Mouse (Mus musculus) gastrocnemius, postnatal 36 days (tissue): ENCODE data around the gene Cuedc1. TPM values are rescaled to one million over a fixed set of nuclear protein-coding genes. Genes with fewer than 3 reads are reported as not detected.
"Not testable (repeated sequence)": the region's sequence is repeated elsewhere in the genome, so short reads cannot be mapped to it uniquely, and the experiment has no call there.

Experiments used
- DNase-seq, 2 experiments: peaks; one replicate each; pipeline ENCODE4 v3.0.0; 2022
- intact Hi-C: fragments of 180-260 bp; cut with DNase I; formaldehyde crosslinking; loops from one replicate; pipeline ENCODE4 v1.15.1; 2025
- total RNA-seq, 2 experiments: library from RNA; stranded (reverse); gene quantifications; 2 replicates each; pipeline ENCODE4 v1.2.3; 2021

Cuedc1 gene
- total RNA-seq, 2 experiments from 2014 or later: 80.3 to 96.9 TPM

DNA sequence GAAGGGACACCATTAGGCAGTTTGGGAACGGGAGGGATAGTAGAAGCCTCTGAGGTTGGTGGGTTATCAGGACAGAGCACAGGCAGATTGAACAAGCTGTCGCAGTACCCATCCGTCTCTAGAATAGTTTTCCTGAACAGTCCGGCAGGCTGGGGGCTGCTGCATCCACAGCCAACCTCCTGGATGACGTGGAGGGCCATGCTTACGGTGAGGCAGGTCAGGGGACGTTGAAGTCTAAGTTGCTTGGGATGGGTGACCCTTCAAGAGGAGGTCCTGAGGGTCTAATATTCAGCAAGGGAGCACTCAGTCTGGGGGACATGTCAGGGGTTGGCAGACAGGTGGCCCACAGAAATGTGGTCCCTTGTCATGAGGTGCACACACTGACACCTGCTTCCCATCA lies 90.8 kb downstream of the Cuedc1 start:
- intact Hi-C loops: loop anchor here (2.0 kb wide), 1 partner anchor 130 kb away; no protein-coding TSS in a partner anchor
- DNase-seq: peak in 1 of 2 experiments; percentile 4

GRCm38 (mm10) chr11:88192595-88192994 lies 94.7 kb downstream of the Cuedc1 start:
- DNase-seq: peak in 1 of 2 experiments; percentile 11
- intact Hi-C loops: no loop called here

DNA sequence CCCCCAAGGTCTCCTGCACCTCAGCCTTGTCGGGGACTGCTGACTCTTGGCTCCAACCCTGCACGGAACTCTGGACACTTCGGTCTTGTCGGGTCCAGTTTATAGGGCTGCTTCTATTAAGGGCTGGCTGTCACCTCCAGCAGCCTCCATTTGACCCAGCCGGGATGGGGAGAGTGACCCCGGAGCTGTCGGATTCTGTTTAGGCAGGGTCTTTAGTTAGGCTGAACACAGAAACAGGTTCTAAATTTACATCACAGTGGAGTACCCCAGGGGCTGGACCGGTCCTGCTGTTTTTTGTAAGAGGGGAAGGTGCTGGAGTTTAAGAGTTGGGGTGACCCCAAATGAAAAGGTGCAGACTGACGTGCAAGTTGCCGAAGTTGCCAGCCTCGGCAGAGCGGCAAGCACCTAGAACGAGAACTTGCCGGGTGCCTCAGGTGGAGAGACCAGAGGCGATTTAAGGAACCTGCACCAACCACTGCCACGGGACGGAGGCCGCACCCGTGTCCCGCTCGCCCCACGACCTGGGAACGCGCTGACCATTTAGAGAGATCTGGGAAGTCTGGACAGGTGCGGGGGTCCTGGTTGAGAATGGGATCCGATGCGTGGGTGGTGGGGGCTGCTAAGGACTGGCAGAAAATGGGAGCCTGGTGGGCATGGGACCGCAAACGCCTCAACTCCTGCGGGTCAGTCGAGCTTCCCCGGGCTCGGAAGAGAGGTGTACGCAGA lies 95.4 kb downstream of the Cuedc1 start:
- intact Hi-C loops: no loop called here
- no peak for DNase-seq

DNA sequence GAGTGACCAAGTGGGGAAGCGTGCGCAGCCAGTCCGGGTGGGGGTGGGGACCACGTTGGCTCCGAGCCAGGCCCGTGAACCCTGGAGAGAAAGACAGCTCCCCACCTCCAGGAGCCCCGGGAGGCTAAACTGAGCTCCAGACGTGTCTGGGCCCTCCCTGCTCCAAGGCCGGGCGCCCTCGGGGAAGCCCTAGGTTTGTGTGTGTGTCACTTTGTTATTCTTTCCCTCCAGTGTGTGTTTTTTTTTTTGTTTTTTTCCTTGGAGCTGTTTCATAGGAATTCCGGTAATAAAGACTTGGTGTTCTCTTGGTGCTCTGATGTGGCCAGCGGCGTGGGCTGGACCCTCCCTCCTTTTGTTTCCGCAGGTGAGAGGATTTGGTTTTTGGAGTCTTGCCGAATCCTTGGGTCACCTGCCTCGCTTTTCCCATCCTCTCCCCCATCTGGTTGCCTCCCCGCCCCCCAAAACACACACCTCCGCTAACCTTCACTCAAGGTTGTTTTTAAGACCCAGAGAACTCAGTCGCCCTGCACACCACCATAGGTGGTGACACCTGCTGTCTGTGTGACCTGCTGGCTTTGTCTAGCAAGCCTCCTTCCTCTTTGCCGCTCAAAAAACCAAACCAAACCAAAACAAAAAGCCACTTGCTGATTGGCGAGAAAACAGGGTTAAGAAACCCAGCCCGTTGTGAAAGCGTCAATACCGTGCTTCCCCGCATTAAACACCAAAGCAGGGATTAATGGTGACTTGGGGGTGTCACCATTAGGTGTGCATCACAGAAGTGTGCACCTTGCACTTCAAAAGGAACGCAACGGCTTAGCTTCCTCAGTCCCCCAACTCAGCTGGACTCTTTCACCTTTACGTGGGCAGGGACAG lies 96.2 kb downstream of the Cuedc1 start:
- intact Hi-C loops: loop anchor here (2.0 kb wide), 1 partner anchor 223 kb away; no protein-coding TSS in a partner anchor
- no peak for DNase-seq

DNA sequence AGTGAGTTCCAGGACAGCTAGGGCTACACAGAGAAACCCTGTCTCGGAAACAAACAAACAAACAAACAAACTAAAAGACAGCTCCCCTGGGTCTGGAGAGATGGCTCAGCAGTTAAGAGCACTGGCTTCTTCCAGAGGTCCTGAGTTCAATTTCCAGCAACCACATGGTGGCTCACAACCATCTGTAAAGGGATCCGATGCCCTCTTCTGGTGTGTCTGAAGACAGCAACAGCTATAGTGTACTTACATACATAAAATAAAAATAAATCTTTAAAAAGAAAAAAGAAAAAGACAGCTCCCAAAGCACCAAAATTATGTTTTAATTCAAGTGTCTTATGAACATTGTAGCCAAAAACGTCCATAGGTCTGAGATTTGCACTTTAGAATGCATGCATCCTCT lies 97.8 kb downstream of the Cuedc1 start:
- intact Hi-C loops: loop anchor here (2.0 kb wide), 2 partner anchors 137 to 225 kb away; no protein-coding TSS in a partner anchor
- not testable (repeated sequence) for DNase-seq

GRCm38 (mm10) chr11:88197153-88197576 lies 99.3 kb downstream of the Cuedc1 start:
- intact Hi-C loops: loop anchor here (2.0 kb wide), 1 partner anchor 138 kb away; no protein-coding TSS in a partner anchor
- no peak for DNase-seq

DNA sequence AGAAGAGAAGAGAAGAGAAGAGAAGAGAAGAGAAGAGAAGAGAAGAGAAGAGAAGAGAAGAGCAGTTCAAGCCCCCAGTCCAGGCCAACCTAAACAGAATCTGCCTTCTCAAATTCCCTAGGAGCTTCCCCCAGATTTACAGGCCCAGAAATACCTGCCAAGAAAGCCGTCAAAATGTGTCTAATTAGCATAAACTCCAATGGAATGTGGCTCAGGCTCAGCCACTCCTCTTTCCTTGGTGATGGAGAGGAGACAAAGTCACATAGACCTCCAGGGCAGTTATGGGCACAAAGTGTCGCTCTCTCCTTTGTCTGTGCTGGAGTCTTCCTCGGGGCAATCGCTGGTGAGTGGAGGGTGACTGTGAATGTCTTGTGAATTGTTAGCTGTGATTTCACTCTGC lies 100.4 kb downstream of the Cuedc1 start:
- no peak for DNase-seq
- intact Hi-C loops: no loop called here

DNA sequence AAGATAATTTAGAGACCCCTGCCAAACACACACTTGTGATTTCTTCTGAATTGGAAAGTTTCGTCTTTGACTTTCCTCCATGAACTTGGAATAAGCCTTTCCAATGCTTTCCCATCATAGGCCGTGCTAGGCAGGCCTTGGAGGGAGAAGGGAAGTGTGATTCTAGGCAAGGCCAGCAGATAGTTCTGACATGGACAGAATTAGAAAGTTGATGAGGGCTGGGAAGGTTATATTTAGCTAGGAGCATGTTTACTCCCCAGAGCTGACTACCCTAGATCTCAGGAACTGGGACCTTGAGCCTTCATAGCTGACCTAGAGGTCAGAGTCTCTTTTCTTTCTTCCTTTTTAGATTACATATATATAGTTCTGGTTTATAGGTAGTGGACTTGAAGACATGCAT lies 103.3 kb downstream of the Cuedc1 start:
- intact Hi-C loops: no loop called here

GRCm38 (mm10) chr11:88202077-88202476 lies 104.2 kb downstream of the Cuedc1 start:
- intact Hi-C loops: no loop called here
- DNase-seq: no peak

More for the DNA sequence above, 103.3 kb downstream of the Cuedc1 start:
- DNase-seq: no peak

DNA sequence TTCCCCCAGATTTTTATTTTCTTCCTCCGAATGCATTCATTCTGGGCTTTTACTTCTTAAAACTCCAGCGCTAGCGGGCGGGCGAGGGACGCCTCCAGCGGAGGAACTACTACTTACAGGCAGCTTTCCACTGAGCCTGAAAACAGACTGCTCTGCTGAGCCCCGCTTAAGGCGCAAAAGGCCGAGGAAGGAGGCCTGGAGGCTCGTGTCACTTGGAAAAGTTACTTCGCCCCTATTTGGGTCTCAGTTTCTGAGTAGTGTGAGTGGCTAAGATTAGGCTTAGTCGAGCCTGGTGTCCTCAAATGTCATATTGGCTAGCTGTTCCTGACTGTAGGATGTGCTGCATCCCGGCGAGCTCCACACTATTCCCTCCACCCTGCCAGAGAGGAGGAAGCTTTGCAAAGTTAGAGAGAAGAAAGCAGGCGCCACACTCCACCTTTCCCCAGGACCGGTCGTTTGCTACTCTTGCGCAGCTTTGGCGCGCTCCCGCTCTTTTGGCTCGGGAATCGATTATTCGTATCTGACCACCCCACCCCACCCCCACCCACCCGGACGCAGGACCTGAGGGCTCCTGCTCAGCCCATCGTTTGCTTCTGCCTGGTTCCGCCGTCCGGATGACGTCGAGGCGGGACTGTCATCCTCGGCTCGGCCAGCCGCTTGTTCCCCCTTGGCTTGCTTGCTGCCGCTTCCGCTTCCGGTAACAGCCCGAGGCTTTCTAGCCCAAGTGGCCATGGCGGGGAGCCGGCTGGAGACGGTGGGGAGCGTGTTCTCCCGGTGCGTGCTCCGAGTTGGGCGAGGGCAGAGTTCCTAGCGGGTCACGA lies 106.1 kb downstream of the Cuedc1 start, which contains the start of gene Mrps23:
Gene Mrps23 (plus strand): TSS at position 677 of the 821 bp plus-strand sequence.
- intact Hi-C loops: no loop called here
- peak; percentile 86 to 89 for DNase-seq

DNA sequence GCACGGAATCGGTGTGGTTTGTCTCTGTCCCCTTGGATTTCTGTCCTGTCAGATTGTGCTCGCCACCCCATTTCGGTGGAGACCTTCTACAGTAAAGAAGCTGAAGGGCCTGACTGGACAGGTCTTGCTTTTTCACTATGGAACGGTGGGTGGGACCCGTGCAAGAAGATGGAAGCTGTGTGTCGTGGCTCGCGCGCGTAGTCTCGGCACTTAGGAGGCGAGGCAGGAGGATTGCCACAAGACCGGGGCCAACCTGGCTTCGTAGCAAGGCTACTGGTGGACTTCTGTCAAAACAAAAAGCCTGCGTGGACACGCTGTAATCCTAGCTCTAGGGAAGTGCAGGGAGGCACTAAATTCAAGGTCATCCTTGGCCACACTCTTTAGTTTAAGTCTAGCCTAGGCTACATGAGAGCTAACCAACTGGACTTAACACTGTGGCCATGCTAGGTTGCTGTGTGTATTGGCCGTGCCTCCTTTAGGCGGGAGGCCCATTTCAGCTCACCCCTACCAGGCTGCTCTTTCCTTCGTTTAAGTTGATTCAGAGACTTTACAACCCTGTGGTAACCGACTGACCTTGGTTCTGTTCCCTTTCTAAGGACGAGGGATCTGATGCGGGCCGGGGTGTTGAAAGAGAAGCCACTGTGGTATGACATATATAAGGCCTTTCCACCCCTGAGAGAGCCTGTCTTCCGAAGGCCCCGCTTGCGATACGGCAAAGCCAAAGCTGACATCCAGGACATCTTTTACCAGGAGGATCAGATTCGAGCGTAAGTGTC lies 106.9 kb downstream of the Cuedc1 start:
- DNase-seq: no peak
- intact Hi-C loops: loop anchor here (5.0 kb wide), 1 partner anchor 222 kb away; no protein-coding TSS in a partner anchor

GRCm38 (mm10) chr11:88206576-88206975 lies 108.7 kb downstream of the Cuedc1 start:
- intact Hi-C loops: loop anchor here (5.0 kb wide), 1 partner anchor 224 kb away; no protein-coding TSS in a partner anchor
- DNase-seq: not testable (repeated sequence)

- intact Hi-C loops: loop anchor here (5.0 kb wide), 1 partner anchor 225 kb away; no protein-coding TSS in a partner anchor
- no peak for DNase-seq
Measured at GRCm38 (mm10) chr11:88207697-88208096, 109.8 kb downstream of the Cuedc1 start.

DNA sequence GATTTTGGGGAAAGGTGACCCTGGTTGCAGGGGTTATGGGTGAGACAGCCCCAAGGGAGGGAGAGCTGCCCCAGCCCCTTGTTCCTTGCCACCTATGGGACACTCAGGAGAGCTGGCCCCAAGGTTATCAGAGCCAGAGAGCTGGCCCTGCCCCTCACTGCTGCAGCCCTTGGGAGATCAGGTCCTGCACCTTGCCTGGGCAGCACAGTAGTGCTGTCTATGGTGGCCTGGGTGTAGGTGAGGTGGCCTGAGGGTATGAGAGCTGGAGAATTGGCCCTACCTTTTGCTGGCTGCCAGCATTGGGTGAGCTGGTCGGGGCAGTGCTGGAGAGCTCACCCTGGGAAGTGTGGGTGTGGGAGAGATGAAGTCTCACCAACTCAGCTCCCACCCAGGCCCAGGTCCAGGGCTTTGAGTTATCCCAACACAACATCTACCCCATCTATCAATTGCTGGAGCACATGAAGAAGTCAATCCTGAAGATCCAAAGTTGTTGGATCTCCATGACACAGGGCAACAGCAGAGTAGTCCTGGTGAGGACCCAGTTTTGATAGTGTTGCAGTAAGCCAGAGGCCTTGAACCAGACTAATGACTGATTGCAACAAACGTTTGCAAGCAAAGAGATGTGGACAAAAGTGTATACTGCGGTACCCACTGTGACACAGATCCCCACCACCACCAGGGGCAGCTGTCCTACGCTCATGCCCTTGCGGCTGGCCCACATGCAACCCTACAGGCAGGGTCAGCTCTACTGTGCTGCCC lies 114.1 kb downstream of the Cuedc1 start:
- intact Hi-C loops: no loop called here
- no peak for DNase-seq

DNA sequence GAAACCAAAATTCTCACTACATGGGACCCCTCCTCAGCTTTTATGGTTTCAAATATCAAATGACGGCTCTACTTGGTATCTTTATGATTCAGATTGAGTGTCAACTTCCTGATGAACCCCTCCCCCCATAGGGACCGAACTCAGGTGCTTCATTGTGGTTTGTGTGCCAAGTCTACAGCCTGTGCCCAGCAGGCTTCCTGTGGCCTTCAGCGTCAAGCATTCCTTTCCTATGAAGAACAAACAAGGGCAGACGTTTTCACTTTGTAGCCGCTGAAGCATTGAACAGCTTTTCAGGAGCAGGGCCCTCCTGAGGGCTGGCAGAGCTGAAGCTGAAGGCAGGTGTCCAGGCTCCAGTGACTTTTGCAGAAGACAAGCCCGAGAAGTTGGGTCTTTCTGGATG lies 115.9 kb downstream of the Cuedc1 start:
- intact Hi-C loops: no loop called here
- DNase-seq: no peak

DNA sequence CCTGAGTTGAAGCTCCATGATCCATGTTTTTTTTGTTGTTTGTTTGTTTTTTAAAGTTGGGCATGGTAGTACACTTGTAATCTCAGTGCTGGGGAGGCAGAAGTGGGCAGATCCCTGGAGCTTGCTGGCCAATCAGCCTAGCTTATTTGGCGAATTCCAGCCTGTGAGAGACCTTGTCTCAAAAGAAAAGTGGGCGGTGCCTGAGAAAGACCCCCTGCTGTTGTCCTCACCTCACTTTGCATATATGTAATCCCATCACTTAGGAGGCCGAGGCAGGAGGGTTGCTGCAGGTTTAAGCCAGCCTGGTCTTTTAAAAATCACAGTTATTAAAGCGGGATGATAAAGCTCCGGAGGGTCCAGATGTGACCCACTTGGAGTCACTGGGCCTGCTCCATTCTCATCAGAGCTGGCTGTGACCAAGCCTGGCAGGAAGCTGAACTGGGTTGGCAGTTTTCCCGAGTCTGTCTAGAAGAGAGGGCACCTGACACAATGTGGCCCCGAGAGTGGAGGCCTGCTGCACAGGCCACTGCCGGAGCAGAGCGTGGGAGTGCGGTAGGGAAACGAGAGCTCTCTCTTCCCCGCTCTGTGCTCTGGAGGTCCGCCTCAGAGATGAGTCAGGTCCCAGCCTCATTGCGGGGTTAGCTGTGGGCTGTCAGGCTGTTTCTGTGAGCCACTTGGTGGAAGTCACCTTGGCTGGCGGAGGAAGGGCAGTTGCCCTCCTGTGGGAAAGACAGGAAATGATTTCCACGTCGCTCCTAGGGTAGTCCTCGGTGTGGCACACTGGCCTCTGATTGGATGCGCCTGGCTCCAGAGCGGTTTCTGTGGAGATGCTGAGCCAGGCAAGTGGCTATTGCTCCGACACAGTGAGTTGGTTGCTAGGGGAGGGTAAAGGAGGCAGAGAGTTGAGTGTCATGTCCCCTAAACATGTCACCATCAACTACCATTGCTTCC lies 117.3 kb downstream of the Cuedc1 start:
- DNase-seq: no peak

DNA sequence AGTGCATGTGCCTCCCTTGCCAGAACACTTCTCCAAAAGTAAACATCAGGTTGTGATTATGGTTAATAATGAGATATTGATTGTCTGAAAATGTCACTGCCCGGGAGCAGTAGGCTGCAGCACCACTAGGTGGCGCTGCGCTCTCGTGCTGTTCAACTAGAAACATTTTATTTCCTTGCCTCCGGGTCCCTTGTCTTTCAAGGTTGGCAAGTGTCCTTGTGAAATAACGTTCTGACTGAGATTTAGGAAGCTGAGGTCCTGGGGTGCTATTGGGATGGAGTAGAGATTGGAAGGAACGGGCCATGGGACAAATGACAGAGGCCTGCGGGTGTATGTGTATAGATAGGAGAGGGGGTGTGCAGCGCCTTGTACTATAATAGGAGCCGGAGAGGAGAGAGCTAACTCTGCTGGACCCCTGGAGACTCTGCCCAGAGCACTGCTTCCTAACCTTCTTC lies 118.4 kb downstream of the Cuedc1 start:
- DNase-seq: peak; percentile 35 to 59

More for the DNA sequence above, 117.3 kb downstream of the Cuedc1 start:
- intact Hi-C loops: loop anchor here (5.0 kb wide), 1 partner anchor 67 kb away; no protein-coding TSS in a partner anchor

More for the DNA sequence above, 118.4 kb downstream of the Cuedc1 start:
- intact Hi-C loops: loop anchor here (2.0 to 5.0 kb wide), 2 partner anchors 66 to 607 kb away; no protein-coding TSS in a partner anchor
